Mouse (Mus musculus) adipocyte (in vitro differentiated cells): ENCODE results near the gene Adk.
"Not testable (repeated sequence)": the region's sequence is repeated elsewhere in the genome, so short reads cannot be mapped to it uniquely, and the experiment has no call there.

Experiments used
- DNase-seq: peaks from one replicate; pipeline ENCODE4 v3.0.0-alpha.2; 2016; ENCODE audit warnings: low spot score

Adk gene

GRCm38 (mm10) chr14:21487135-21487534, 434.8 kb downstream of the Adk start:
- not testable (repeated sequence) for DNase-seq

GRCm38 (mm10) chr14:21488426-21489115, 436.2 kb downstream of the Adk start:
- DNase-seq: not testable (repeated sequence)

GRCm38 (mm10) chr14:21489116-21489485, 436.7 kb downstream of the Adk start:
- no peak for DNase-seq

- DNase-seq: peak; percentile 18
These were observed 437.8 kb downstream of the Adk start for GRCm38 (mm10) chr14:21490141-21490540.
